18 mouse cellular contexts compared by ENCODE assay signal in genomic region chrX:153599583-153599982, GRCm38 (mm10). TPM values are rescaled to one million over a fixed set of nuclear protein-coding genes. Genes with fewer than 3 reads are reported as not detected.
DNase-seq lines count a peak whose midpoint lies in the region; ATAC-seq lines count a peak whose summit lies in the region.
"Had no signal": no experiment of that assay in that cellular context is flagged by ENCODE, and none has a peak within 500 bp of the region (broad histone marks: within the 10 kb centered on the region; RNA-seq: fewer than 3 reads in every experiment).

No protein-coding gene starts in this region.

- H3K4me1 ChIP-seq in kidney, embryonic 15.5 days, result no peaks in the 10 kb centered on the region
- H3K4me1 ChIP-seq: midbrain, embryonic 10.5 days; neural tube, embryonic 12.5 days had no signal

- no peak overlapping the region for H3K9ac ChIP-seq in kidney, embryonic 15.5 days
- H3K9ac ChIP-seq: liver, embryonic 14.5 days; neural tube, embryonic 12.5 days had no signal

- no peak for ATAC-seq in kidney, embryonic 15.5 days (replicated peaks; ENCODE audit: low FRiP score)
- no peak for ATAC-seq in inflammation-experienced regulatory T-cells, adult 6 months

- no peak overlapping the region for H3K4me3 ChIP-seq in kidney, embryonic 15.5 days (replicated peaks)
- H3K4me3 ChIP-seq: midbrain, embryonic 10.5 days; neural tube, embryonic 12.5 days had no signal

- no peak overlapping the region for H3K27ac ChIP-seq in kidney, embryonic 15.5 days
- H3K27ac ChIP-seq: liver, embryonic 14.5 days; midbrain, embryonic 10.5 days; neural tube, embryonic 12.5 days had no signal

- H3K36me3 ChIP-seq in kidney, embryonic 15.5 days, result no peaks in the 10 kb centered on the region
- H3K36me3 ChIP-seq: midbrain, embryonic 10.5 days; neural tube, embryonic 12.5 days had no signal

- peak; percentile 7 for DNase-seq in embryo, embryonic 10.5 days (ENCODE audit: low spot score)
- no peak for DNase-seq in embryo, embryonic 9.5 days (ENCODE audit: extremely low spot score)
- DNase-seq in kidney, postnatal 14 days, result peak; percentile 0
- DNase-seq in 416B (ENCODE audit: low read depth), result peak; percentile 1
- peak; percentile 0 for DNase-seq in brain, adult 2 months (ENCODE audit: low read depth, low spot score)
- DNase-seq in adrenal gland, adult 18-20 months (ENCODE audit: low spot score in 2 of 2), result no peak
- DNase-seq: adrenal gland, postnatal 25 days; B cell, adult 2 months; cerebellum, adult 11-12 months had no signal

- H3K27me3 ChIP-seq in kidney, embryonic 15.5 days, result no peaks in the 10 kb centered on the region
- H3K27me3 ChIP-seq: neural tube, embryonic 12.5 days had no signal

- H3K4me2 ChIP-seq in kidney, embryonic 15.5 days, result no peak overlapping the region
- H3K4me2 ChIP-seq: neural tube, embryonic 12.5 days had no signal

- 52% methylated on average over 2 of the region's 2 CpGs for WGBS in kidney, embryonic 15.5 days

- H3K9me3 ChIP-seq in kidney, embryonic 15.5 days (replicated peaks), result no peaks in the 10 kb centered on the region
- H3K9me3 ChIP-seq: midbrain, embryonic 10.5 days; neural tube, embryonic 12.5 days had no signal

RNA-seq across cellular contexts. Expression of gene Cypt3, which starts 41.2 kb away (rescaled TPM):
- polyA plus RNA-seq in kidney, embryonic 15.5 days (2015; fragmentation: Nextera tagmentation; extraction: Ambion mirVana), result not detected in 2 replicates
- not detected for total RNA-seq in adrenal gland, adult 18-20 months (2021)
- not detected for polyA plus RNA-seq in inflammation-experienced regulatory T-cells, adult 6 months (2017; shearing (Covaris generic))
- total RNA-seq: adrenal gland, postnatal 25 days; heart, postnatal 25 days; left cerebral cortex, postnatal 25 days had no signal
- polyA plus RNA-seq: frontal cortex, adult 2 months; liver, embryonic 14.5 days; neural tube, embryonic 12.5 days; spleen, adult 2 months had no signal

Comparison
In these comparisons a context has a peak if more than half of its experiments do, and no peak if none do; other contexts are left out.
1. DNase-seq: peak in embryo, embryonic 10.5 days (single experiment), kidney, postnatal 14 days (single experiment), 416B (single experiment) and brain, adult 2 months (single experiment); none in embryo, embryonic 9.5 days (single experiment) and adrenal gland, adult 18-20 months (0 of 2).